Mouse (Mus musculus) megakaryocyte, embryonic 14.5 days (primary cell): ENCODE data around the gene Calr.

Experiments
- FLI1 ChIP-seq: IDR thresholded peaks from 2 replicates; pipeline ENCODE4 v1.6.1; 2012; ENCODE audit warnings: low read length, inconsistent platforms, mixed read lengths
- GATA1 ChIP-seq: IDR thresholded peaks from 3 replicates; pipeline ENCODE4 v1.6.1; 2012; ENCODE audit warnings: mixed read lengths, low read length, inconsistent platforms, borderline replicate concordance

DNA sequence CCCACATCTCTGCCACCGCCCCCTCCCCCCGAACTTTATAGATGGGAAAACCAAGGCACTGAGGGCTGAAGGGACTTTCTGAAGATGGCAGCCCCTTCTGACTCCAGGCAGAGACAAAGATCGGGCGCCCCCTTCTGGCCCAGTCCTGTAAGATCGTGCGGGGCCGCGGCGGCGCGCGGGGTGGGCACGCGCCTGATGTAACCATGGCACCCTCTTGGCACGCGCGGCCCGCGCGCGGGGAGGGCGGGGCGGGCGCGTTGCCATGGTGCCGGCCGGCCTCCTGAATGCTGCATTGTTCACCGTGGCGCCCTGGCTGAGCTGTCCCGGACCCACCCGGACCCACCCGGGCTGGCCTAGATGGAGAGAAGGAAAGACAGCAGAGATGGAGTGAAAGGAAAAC lies 35.8 kb downstream of the Calr start:
- TF ChIP-seq GATA1 (no peak), FLI1 (no peak)
